Comparison of ENCODE assay signal across 23 mouse cellular contexts in the genomic region with DNA sequence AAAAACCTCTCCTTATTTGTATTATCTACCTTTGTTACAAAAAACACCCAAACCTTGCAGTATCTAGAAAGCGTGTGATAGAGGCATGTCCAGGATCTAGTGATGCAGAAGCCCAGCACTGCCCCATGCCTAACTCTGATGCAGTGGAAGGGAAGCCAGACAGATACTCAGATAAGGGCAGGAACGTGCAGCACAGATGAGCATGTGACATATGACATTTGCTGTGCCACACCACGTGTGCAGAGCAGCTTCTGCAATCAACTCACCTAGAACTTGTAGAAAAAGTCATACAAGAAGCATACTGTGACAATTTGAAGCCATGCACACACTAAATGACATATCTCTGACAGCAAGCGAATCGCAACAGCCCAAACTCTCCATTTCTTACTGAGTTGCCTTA.
"Had no signal": no experiment of that assay in that cellular context is flagged by ENCODE, and none has a peak within 500 bp of the region (broad histone marks: within the 10 kb centered on the region; RNA-seq: fewer than 3 reads in every experiment).

No protein-coding gene starts in this region.

- ATAC-seq: liver, postnatal 0 days; lung, postnatal 0 days; midbrain, embryonic 15.5 days had no signal

- H3K4me1 ChIP-seq: limb, embryonic 15.5 days had no signal

- H3K9me3 ChIP-seq: limb, embryonic 12.5 days; limb, embryonic 15.5 days; midbrain, embryonic 12.5 days; midbrain, embryonic 15.5 days; neural tube, embryonic 12.5 days; neural tube, embryonic 15.5 days had no signal

- DNase-seq: kidney, adult 2 months; kidney, postnatal 25 days; layer of hippocampus, adult 9-11 months; liver, postnatal 0 days; lung, embryonic 14.5 days; right cerebral cortex, adult 18-20 months; right cerebral cortex, postnatal 14 days; right cerebral cortex, postnatal 4 days; thymus, adult 2 months; thymus, postnatal 14 days; thymus, postnatal 4 days had no signal

- H3K36me3 ChIP-seq: midbrain, embryonic 15.5 days had no signal

- H3K4me3 ChIP-seq: layer of hippocampus, adult 2 months; limb, embryonic 12.5 days; limb, embryonic 15.5 days; midbrain, embryonic 12.5 days; midbrain, embryonic 15.5 days; neural tube, embryonic 12.5 days; neural tube, embryonic 15.5 days had no signal

- H3K9ac ChIP-seq: limb, embryonic 12.5 days; limb, embryonic 15.5 days; liver, embryonic 14.5 days; liver, postnatal 0 days; lung, embryonic 14.5 days; midbrain, embryonic 12.5 days; midbrain, embryonic 15.5 days; neural tube, embryonic 12.5 days; neural tube, embryonic 15.5 days had no signal

- H3K27me3 ChIP-seq: limb, embryonic 12.5 days; limb, embryonic 15.5 days; midbrain, embryonic 12.5 days; midbrain, embryonic 15.5 days; neural tube, embryonic 12.5 days; neural tube, embryonic 15.5 days had no signal

- H3K27ac ChIP-seq: kidney, postnatal 0 days; layer of hippocampus, adult 2 months; limb, embryonic 12.5 days; limb, embryonic 15.5 days; liver, embryonic 14.5 days; macrophage; midbrain, embryonic 12.5 days; midbrain, embryonic 15.5 days; neural tube, embryonic 12.5 days; neural tube, embryonic 15.5 days; stomach, postnatal 0 days had no signal
